Mouse (Mus musculus): Measurements from ENCODE around the gene Tsen34. TPM values are rescaled to one million over a fixed set of nuclear protein-coding genes. Genes with fewer than 3 reads are reported as not detected.
"Not testable (repeated sequence)": the region's sequence is repeated elsewhere in the genome, so short reads cannot be mapped to it uniquely, and the experiment has no call there.

The Tsen34 gene
- polyA plus RNA-seq, 1 experiment from 2014 or later = 244 TPM

- peak overlapping the region; percentile 53 for H3K4me3 ChIP-seq (ENCODE audit: low read depth, low read length)
- H3K9ac ChIP-seq (ENCODE audit: low read length) = peak overlapping the region; percentile 75
- H3K27me3 ChIP-seq (ENCODE audit: control insufficient read depth, insufficient read depth, low read length) = no peaks in the 10 kb centered on the region
- peaks cover 2% of the 10 kb centered on the region; the same call in 1 of the 2 replicates for H3K36me3 ChIP-seq (ENCODE audit: control insufficient read depth, insufficient read depth, low read length)
- ATAC-seq (ENCODE audit: insufficient read depth, low FRiP score, low TSS enrichment) (peak; percentile 32), DNase-seq (ENCODE audit: low spot score) (peak; percentile 80)
- H3K27ac ChIP-seq (ENCODE audit: low read depth, low read length) = peak overlapping the region; percentile 88
- 0 out of 2 replicates have a peak, but pooled peaks cover 11% of the 10 kb centered on the region for H3K4me1 ChIP-seq (ENCODE audit: control insufficient read depth, insufficient read depth, low read length)
- H3K4me2 ChIP-seq (ENCODE audit: low read depth) = peak overlapping the region; percentile 78
- under 1% methylated on average over 43 of the region's 55 CpGs for WGBS
- no peaks in the 10 kb centered on the region for H3K9me3 ChIP-seq (ENCODE audit: control insufficient read depth, low read length)
These were observed 1.6 kb downstream of the Tsen34 start for GRCm38 (mm10) chr7:3694076-3694948.

- H3K36me3 ChIP-seq (ENCODE audit: control insufficient read depth, insufficient read depth, low read length); DNase-seq (ENCODE audit: low spot score): not testable (repeated sequence)
- 6% methylated on average over 9 of the region's 9 CpGs for WGBS
These were observed 2.3 kb downstream of the Tsen34 start for GRCm38 (mm10) chr7:3694949-3695305.

DNA sequence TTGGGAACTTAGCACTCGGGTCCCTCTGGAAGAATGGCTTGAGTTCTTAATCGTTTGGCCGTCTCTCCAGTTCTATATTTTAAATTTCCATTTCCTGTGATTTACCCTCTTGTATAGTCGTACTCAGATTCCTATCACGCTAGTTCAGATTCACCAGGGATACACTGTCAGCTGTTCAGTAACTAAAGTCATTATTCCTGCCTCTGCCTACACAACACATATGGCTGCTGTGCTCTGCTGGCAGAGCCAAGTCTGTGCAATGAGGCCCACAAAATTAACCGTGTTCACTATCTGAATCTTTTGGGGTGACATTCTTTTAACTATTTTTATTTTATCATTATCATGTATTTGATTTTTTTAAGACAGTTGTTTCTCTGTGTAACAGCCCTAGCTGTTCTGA lies 5.8 kb downstream of the Tsen34 start:
- no peak for DNase-seq (ENCODE audit: low spot score)
- no peak overlapping the region for H3K4me2 ChIP-seq (ENCODE audit: low read depth)
- no peak overlapping the region for H3K27ac ChIP-seq (ENCODE audit: low read depth, low read length)
- H3K9me3 ChIP-seq (ENCODE audit: control insufficient read depth, low read length) = no peaks in the 10 kb centered on the region
- no peak for ATAC-seq (ENCODE audit: insufficient read depth, low FRiP score, low TSS enrichment)
- H3K27me3 ChIP-seq (ENCODE audit: control insufficient read depth, insufficient read depth, low read length) = no peaks in the 10 kb centered on the region
- 94% methylated on average over 6 of the region's 6 CpGs for WGBS
- 0 out of 2 replicates have a peak, but pooled peaks cover 6% of the 10 kb centered on the region for H3K4me1 ChIP-seq (ENCODE audit: control insufficient read depth, insufficient read depth, low read length)
- no peak overlapping the region for H3K9ac ChIP-seq (ENCODE audit: low read length)
- no peak overlapping the region for H3K4me3 ChIP-seq (ENCODE audit: low read depth, low read length)
- peaks cover 4% of the 10 kb centered on the region for H3K36me3 ChIP-seq (ENCODE audit: control insufficient read depth, insufficient read depth, low read length)

More at GRCm38 (mm10) chr7:3694949-3695305, 2.3 kb downstream of the Tsen34 start:
- not testable (repeated sequence) for H3K27me3 ChIP-seq (ENCODE audit: control insufficient read depth, insufficient read depth, low read length); ATAC-seq (ENCODE audit: insufficient read depth, low FRiP score, low TSS enrichment); H3K9me3 ChIP-seq (ENCODE audit: control insufficient read depth, low read length)
- peak overlapping the region; percentile 75 for H3K9ac ChIP-seq (ENCODE audit: low read length)
- H3K27ac ChIP-seq (ENCODE audit: low read depth, low read length) = peak overlapping the region; percentile 88
- H3K4me1 ChIP-seq (ENCODE audit: control insufficient read depth, insufficient read depth, low read length) = 0 out of 2 replicates have a peak, but pooled peaks cover 11% of the 10 kb centered on the region
- peak overlapping the region; percentile 78 for H3K4me2 ChIP-seq (ENCODE audit: low read depth)
- peak overlapping the region; percentile 53 for H3K4me3 ChIP-seq (ENCODE audit: low read depth, low read length)

DNA sequence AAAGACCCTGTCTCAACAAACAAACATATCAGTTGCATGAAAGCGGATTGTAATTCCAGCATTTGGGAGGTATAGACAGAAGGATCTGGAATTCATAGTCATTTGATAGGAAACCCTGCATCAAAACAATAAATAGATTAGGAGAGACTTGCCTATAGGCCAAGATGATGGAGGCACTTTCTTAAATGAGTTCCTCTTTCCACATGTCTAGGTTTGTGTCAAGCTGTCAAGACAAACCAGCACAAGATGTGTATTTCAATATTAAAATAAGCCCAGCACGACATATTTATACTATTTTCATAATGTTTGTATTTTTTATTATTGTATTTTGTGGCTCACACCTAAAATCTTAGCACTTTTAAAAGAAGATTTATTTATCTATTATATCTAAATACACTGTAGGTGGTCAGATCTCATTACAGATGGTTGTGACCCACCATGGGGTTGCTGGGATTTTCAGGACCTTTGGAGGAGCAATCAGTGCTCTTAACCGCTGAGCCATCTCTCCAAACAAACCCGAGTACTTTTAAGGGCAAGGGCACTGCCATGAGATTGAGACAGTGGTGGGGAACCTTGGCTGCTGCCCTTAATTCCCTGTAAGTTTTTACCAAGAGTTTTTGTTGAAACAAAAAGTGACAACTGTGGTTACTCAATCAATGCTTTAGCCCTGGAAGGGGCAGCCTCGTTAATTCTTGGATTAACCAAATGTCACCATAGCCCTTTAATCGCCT lies 10.7 kb downstream of the Tsen34 start:
- peak; percentile 28 for ATAC-seq (ENCODE audit: insufficient read depth, low FRiP score, low TSS enrichment)
- peak overlapping the region; percentile 92 for H3K4me3 ChIP-seq (ENCODE audit: low read depth, low read length)
- H3K9ac ChIP-seq (ENCODE audit: low read length) = peak overlapping the region; percentile 86
- H3K27me3 ChIP-seq (ENCODE audit: control insufficient read depth, insufficient read depth, low read length) = no peaks in the 10 kb centered on the region
- H3K4me2 ChIP-seq (ENCODE audit: low read depth) = peak overlapping the region; percentile 44
- 21% methylated on average over 6 of the region's 6 CpGs for WGBS
- H3K4me1 ChIP-seq (ENCODE audit: control insufficient read depth, insufficient read depth, low read length) = peaks cover 5% of the 10 kb centered on the region
- no peak for DNase-seq (ENCODE audit: low spot score)
- H3K36me3 ChIP-seq (ENCODE audit: control insufficient read depth, insufficient read depth, low read length) = peaks cover 7% of the 10 kb centered on the region
- H3K9me3 ChIP-seq (ENCODE audit: control insufficient read depth, low read length) = no peaks in the 10 kb centered on the region
- no peak overlapping the region for H3K27ac ChIP-seq (ENCODE audit: low read depth, low read length)

DNA sequence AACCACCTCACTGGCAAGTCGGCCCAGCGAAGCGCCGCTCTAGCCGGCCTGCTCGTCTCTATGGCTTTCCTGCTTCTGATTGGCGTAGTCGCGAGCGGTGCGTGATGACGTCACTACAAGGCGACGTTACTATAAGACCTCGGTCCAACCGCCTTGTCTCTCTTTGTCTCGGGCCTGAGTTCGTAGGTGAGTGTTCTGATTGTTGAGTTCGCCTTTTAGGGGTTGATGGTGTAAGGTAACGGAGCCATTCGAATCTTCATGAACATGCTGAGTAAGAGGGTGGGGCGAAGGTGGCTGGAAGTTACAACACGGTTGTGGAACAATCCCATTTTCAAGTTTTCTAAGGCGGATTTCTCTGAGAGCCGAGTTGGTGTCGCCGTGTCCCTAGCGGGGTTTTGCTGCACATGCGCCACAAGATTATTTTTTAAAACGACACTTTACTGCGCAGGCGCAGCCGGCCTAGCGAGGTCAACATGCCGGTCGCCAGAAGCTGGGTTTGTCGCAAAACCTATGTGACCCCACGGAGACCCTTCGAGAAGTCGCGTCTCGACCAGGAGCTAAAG lies 11.3 kb downstream of the Tsen34 start, which contains the start of gene Rps9:
Rps9 (plus strand) TSS at position 115 of the 563 bp plus-strand sequence.
- Histone ChIP-seq H3K9me3 (ENCODE audit: control insufficient read depth, low read length) (no peaks in the 10 kb centered on the region), H3K27ac (ENCODE audit: low read depth, low read length) (peak within 1 kb of the TSS; percentile 67), H3K9ac (ENCODE audit: low read length) (peak within 1 kb of the TSS; percentile 86), H3K4me3 (ENCODE audit: low read depth, low read length) (peak within 1 kb of the TSS; percentile 92), H3K36me3 (ENCODE audit: control insufficient read depth, insufficient read depth, low read length) (peaks cover 7% of the 10 kb centered on the region), H3K4me2 (ENCODE audit: low read depth) (peak within 1 kb of the TSS; percentile 96), H3K4me1 (ENCODE audit: control insufficient read depth, insufficient read depth, low read length) (peaks cover 5% of the 10 kb centered on the region), H3K27me3 (ENCODE audit: control insufficient read depth, insufficient read depth, low read length) (no peaks in the 10 kb centered on the region)
- peak; percentile 95 for ATAC-seq (ENCODE audit: insufficient read depth, low FRiP score, low TSS enrichment)
- 2% methylated on average over 42 of the region's 42 CpGs for WGBS
- DNase-seq (ENCODE audit: low spot score) = peak; percentile 94

DNA sequence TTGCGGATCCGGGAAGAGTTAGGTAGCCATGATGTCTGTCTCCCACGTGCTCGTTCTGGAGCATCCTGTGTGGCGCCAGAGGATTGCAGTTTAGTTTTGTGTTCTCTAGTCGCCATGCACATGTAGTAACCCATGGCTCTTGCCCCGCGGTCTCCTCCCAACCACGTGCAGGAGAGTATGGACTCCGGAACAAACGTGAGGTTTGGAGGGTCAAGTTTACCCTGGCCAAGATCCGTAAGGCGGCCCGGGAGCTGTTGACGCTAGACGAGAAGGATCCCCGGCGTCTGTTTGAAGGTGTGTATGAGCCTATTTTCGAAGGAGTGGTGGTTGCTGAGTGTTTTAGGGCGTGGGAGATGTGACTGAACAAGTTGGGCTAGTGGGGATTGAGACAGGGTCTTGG lies 11.8 kb downstream of the Tsen34 start:
- WGBS = under 1% methylated on average over 20 of the region's 20 CpGs
- DNase-seq (ENCODE audit: low spot score) = no peak
- peak overlapping the region; percentile 67 for H3K27ac ChIP-seq (ENCODE audit: low read depth, low read length)
- H3K4me3 ChIP-seq (ENCODE audit: low read depth, low read length) = peak overlapping the region; percentile 92
- H3K36me3 ChIP-seq (ENCODE audit: control insufficient read depth, insufficient read depth, low read length) = peaks cover 5% of the 10 kb centered on the region
- H3K9me3 ChIP-seq (ENCODE audit: control insufficient read depth, low read length) = no peaks in the 10 kb centered on the region
- peak overlapping the region; percentile 86 for H3K9ac ChIP-seq (ENCODE audit: low read length)
- no peaks in the 10 kb centered on the region for H3K27me3 ChIP-seq (ENCODE audit: control insufficient read depth, insufficient read depth, low read length)
- peak; percentile 42 for ATAC-seq (ENCODE audit: insufficient read depth, low FRiP score, low TSS enrichment)
- H3K4me2 ChIP-seq (ENCODE audit: low read depth) = peak overlapping the region; percentile 96
- peaks cover 5% of the 10 kb centered on the region for H3K4me1 ChIP-seq (ENCODE audit: control insufficient read depth, insufficient read depth, low read length)

- Histone ChIP-seq H3K4me3 (ENCODE audit: low read depth, low read length) (peak overlapping the region; percentile 92), H3K9ac (ENCODE audit: low read length) (peak overlapping the region; percentile 86), H3K4me2 (ENCODE audit: low read depth) (peak overlapping the region; percentile 96)
- ATAC-seq (ENCODE audit: insufficient read depth, low FRiP score, low TSS enrichment); H3K4me1 ChIP-seq (ENCODE audit: control insufficient read depth, insufficient read depth, low read length); H3K9me3 ChIP-seq (ENCODE audit: control insufficient read depth, low read length); H3K27ac ChIP-seq (ENCODE audit: low read depth, low read length); H3K36me3 ChIP-seq (ENCODE audit: control insufficient read depth, insufficient read depth, low read length); H3K27me3 ChIP-seq (ENCODE audit: control insufficient read depth, insufficient read depth, low read length); DNase-seq (ENCODE audit: low spot score): not testable (repeated sequence)
- 1% methylated on average over 6 of the region's 7 CpGs for WGBS
These were observed 12.8 kb downstream of the Tsen34 start for GRCm38 (mm10) chr7:3705461-3705860.

DNA sequence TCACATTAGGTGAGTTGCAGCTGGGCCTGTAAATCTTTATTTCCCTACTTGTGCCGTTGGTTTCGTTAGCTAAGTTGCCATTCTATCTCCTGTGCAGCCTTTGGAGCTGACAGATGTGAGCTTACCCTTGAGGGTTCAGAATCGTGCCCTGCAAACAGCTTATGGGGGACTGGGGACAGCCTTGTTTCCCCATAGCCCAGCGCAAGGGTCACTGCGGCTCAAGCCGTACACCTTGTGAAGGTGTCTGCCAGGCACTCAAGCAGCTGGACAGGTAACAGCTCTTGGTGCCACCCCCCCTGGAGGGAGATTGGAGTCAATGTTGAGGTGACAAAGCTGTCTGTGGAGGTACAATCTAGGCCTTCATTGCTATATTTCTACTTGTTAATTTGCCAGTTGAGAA lies 13.2 kb downstream of the Tsen34 start:
- H3K36me3 ChIP-seq (ENCODE audit: control insufficient read depth, insufficient read depth, low read length) = peaks cover 3% of the 10 kb centered on the region; the same call in 1 of the 2 replicates
- peak overlapping the region; percentile 92 for H3K4me3 ChIP-seq (ENCODE audit: low read depth, low read length)
- DNase-seq (ENCODE audit: low spot score) = no peak
- no peaks in the 10 kb centered on the region for H3K9me3 ChIP-seq (ENCODE audit: control insufficient read depth, low read length)
- H3K4me1 ChIP-seq (ENCODE audit: control insufficient read depth, insufficient read depth, low read length) = peaks cover 5% of the 10 kb centered on the region
- H3K4me2 ChIP-seq (ENCODE audit: low read depth) = peak overlapping the region; percentile 96
- ATAC-seq (ENCODE audit: insufficient read depth, low FRiP score, low TSS enrichment) = no peak
- no peaks in the 10 kb centered on the region for H3K27me3 ChIP-seq (ENCODE audit: control insufficient read depth, insufficient read depth, low read length)
- H3K27ac ChIP-seq (ENCODE audit: low read depth, low read length) = no peak overlapping the region
- peak overlapping the region; percentile 86 for H3K9ac ChIP-seq (ENCODE audit: low read length)
- WGBS = 38% methylated on average over 6 of the region's 6 CpGs

Data from neural tube, embryonic 11.5 days (tissue).